Mouse (Mus musculus): ENCODE measurements around the gene Sdc4.

Sdc4 gene

GRCm38 (mm10) chr2:164452000-164452676 is 8.5 kb upstream of the Sdc4 start:
- CTCF ChIA-PET = interaction anchor here (0.6 to 1.5 kb wide), 2 partner anchors 26 to 66 kb away, joined by 3 to 4 read pairs; no protein-coding TSS in a partner anchor

- CTCF ChIA-PET = interaction anchor here (0.6 kb wide), 1 partner anchor 96 kb away, joined by 9 read pairs; no protein-coding TSS in a partner anchor
These were observed 5.8 kb upstream of the Sdc4 start for GRCm38 (mm10) chr2:164449341-164450042.

- CTCF ChIA-PET = interaction anchor here (0.6 kb wide), 1 partner anchor 97 kb away, joined by 9 read pairs; no protein-coding TSS in a partner anchor
These were observed 5.2 kb upstream of the Sdc4 start for GRCm38 (mm10) chr2:164448921-164449320.

GRCm38 (mm10) chr2:164448140-164448539 is 4.5 kb upstream of the Sdc4 start:
- CTCF ChIA-PET = interaction anchor here (0.6 to 0.7 kb wide), 2 partner anchors 8 to 76 kb away, joined by 3 to 6 read pairs; no protein-coding TSS in a partner anchor

- CTCF ChIA-PET = interaction anchor here (0.7 kb wide), 1 partner anchor 30 kb away, joined by 3 read pairs; no protein-coding TSS in a partner anchor
These were observed 2.4 kb upstream of the Sdc4 start for GRCm38 (mm10) chr2:164446086-164446469.

- CTCF ChIA-PET = no interaction called here
These were observed 1.9 kb upstream of the Sdc4 start for GRCm38 (mm10) chr2:164445399-164446085.

GRCm38 (mm10) chr2:164444701-164445100 is 1.0 kb upstream of the Sdc4 start:
- CTCF ChIA-PET = no interaction called here

GRCm38 (mm10) chr2:164443051-164443437 is 643 bp downstream of the Sdc4 start:
- CTCF ChIA-PET = interaction anchor here (0.6 to 1.0 kb wide), 4 partner anchors 18 to 351 kb away, joined by 3 to 10 read pairs (median 6); no protein-coding TSS in a partner anchor

- CTCF ChIA-PET = interaction anchor here (0.6 kb wide), 2 partner anchors 19 to 284 kb away, joined by 3 to 10 read pairs; no protein-coding TSS in a partner anchor
These were observed 1.2 kb downstream of the Sdc4 start for GRCm38 (mm10) chr2:164442315-164443050.

- CTCF ChIA-PET = no interaction called here
These were observed 2.0 kb downstream of the Sdc4 start for GRCm38 (mm10) chr2:164441731-164442130.

GRCm38 (mm10) chr2:164441155-164441554 is 2.5 kb downstream of the Sdc4 start:
- CTCF ChIA-PET = no interaction called here

- CTCF ChIA-PET = interaction anchor here (0.6 kb wide), 2 partner anchors 8 to 57 kb away, joined by 6 to 7 read pairs; partner anchors contain the start of gene Pigt
These were observed 3.4 kb downstream of the Sdc4 start for GRCm38 (mm10) chr2:164440314-164440713.

- CTCF ChIA-PET = interaction anchor here (0.9 kb wide), 1 partner anchor 15 kb away, joined by 3 read pairs; no protein-coding TSS in a partner anchor
These were observed 4.7 kb downstream of the Sdc4 start for GRCm38 (mm10) chr2:164439001-164439421.

- CTCF ChIA-PET = interaction anchor here (0.5 to 0.8 kb wide), 2 partner anchors 14 to 83 kb away, joined by 3 read pairs; no protein-coding TSS in a partner anchor
These were observed 5.4 kb downstream of the Sdc4 start for GRCm38 (mm10) chr2:164438257-164438656.

- CTCF ChIA-PET = interaction anchor here (0.8 kb wide), 1 partner anchor 14 kb away, joined by 3 read pairs; no protein-coding TSS in a partner anchor
These were observed 6.0 kb downstream of the Sdc4 start for GRCm38 (mm10) chr2:164437710-164438109.

GRCm38 (mm10) chr2:164436961-164437360 is 6.7 kb downstream of the Sdc4 start:
- CTCF ChIA-PET = no interaction called here

- CTCF ChIA-PET = no interaction called here
These were observed 7.3 kb downstream of the Sdc4 start for GRCm38 (mm10) chr2:164436215-164436913.

- CTCF ChIA-PET = no interaction called here
These were observed 8.2 kb downstream of the Sdc4 start for GRCm38 (mm10) chr2:164435216-164436090.

GRCm38 (mm10) chr2:164434681-164435080 is 9.0 kb downstream of the Sdc4 start:
- CTCF ChIA-PET = interaction anchor here (0.5 kb wide), 1 partner anchor 30 kb away, joined by 3 read pairs; no protein-coding TSS in a partner anchor

Measured in spleen, embryonic (tissue).